Mouse (Mus musculus): ENCODE results near the gene Sorcs2.

GRCm38 (mm10) chr5:36353194-36353593 is 44.7 kb downstream of the Sorcs2 start:
- TF ChIP-seq CTCF (IDR thresholded peaks at IDR 0.05; ENCODE audit: low read depth) = no peak
- no peak for TF ChIP-seq EP300 (optimal IDR thresholded peaks at IDR 0.05)

Data from stomach, postnatal 0 days (tissue).